Mouse (Mus musculus): ENCODE data around the gene Ppp1cc. TPM values are rescaled to one million over a fixed set of nuclear protein-coding genes. Genes with fewer than 3 reads are reported as not detected.
"Not testable (repeated sequence)": the region's sequence is repeated elsewhere in the genome, so short reads cannot be mapped to it uniquely, and the experiment has no call there.

The Ppp1cc gene
- polyA plus RNA-seq, 1 experiment: 410 TPM

DNA sequence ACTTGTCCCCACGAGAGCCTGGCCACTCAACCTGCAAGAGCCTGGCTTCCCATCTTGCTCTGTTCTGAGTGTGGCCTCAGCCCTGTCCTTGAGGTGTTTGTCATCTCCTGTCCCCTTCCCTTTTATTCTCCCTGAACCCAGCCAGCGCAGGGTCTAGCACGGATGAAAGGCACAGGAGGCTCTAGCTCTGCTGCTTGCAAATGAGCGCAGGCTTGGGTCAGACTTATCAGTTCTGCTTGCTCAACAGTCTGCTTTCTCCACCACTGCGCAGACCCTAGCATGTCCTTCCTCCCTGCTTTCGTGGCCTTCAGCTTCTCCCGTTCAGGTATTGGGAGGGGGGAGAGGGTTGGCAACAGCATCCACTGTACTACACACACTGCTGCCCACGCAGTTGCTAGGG lies 54.0 kb downstream of the Ppp1cc start:
- no peak for DNase-seq
- 73% methylated on average over 8 of the region's 8 CpGs for WGBS
- no peaks in the 10 kb centered on the region for H3K27me3 ChIP-seq (ENCODE audit: control insufficient read depth, insufficient read depth, low read length)

DNA sequence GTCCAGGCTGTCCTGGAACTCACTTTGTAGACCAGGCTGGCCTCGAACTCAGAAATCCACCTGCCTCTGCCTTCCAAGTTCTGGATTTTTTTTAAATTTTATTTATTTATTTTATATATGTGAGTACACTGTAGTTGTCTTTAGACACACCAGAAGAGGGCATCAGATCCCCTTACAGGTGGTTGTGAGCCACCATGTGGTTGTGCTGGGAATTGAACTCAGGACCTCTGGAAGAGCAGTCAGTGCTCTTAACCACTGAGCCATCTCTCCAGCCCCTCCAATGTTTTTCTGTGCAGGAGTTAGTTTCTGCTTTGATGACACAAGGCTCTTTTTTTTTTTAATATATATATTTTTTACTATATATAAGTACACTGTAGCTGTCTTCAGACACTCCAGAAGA lies 54.7 kb downstream of the Ppp1cc start:
- not testable (repeated sequence) for H3K4me3 ChIP-seq (replicated peaks; ENCODE audit: insufficient read depth, low read depth, low read length); H3K27me3 ChIP-seq (ENCODE audit: control insufficient read depth, insufficient read depth, low read length); H3K27ac ChIP-seq (ENCODE audit: insufficient read depth, low read length); H3K4me1 ChIP-seq (ENCODE audit: control insufficient read depth, insufficient read depth, low read length); DNase-seq
- WGBS: 97% methylated on average over 1 of the region's 1 CpGs

More for the DNA sequence above, 54.0 kb downstream of the Ppp1cc start:
- TF ChIP-seq CTCF (IDR thresholded peaks at IDR 0.05; ENCODE audit: borderline replicate concordance, insufficient read depth, low read depth, low read length): no peak
- no peak for TF ChIP-seq POLR2A (IDR thresholded peaks at IDR 0.05; ENCODE audit: borderline replicate concordance, insufficient read depth, low read length)
- peaks cover 5% of the 10 kb centered on the region for H3K4me1 ChIP-seq (ENCODE audit: control insufficient read depth, insufficient read depth, low read length)
- H3K4me3 ChIP-seq (replicated peaks; ENCODE audit: insufficient read depth, low read depth, low read length): no peak overlapping the region
- H3K27ac ChIP-seq (ENCODE audit: insufficient read depth, low read length): no peak overlapping the region

DNA sequence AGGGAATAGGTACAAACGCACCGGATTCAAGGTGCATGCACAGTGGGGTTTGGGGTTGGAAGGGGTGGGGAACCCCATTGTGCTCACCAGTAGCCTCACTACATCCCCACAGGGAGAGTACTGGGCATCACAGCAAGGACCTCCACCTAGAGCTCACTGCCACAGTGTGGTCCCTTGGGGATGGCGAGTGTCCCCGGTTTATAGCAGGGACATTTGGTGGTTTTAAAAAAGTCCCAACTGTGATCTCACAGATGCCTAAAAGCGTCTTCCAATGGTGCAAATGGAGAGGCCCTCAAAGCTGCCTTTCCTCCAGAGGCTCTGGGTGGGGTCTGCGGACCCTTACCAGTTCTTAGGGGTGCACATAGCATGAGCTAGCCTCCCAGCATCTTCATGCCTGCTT lies 55.8 kb downstream of the Ppp1cc start:
- no peak for DNase-seq
- TF ChIP-seq POLR2A (IDR thresholded peaks at IDR 0.05; ENCODE audit: borderline replicate concordance, insufficient read depth, low read length): no peak
- TF ChIP-seq CTCF (IDR thresholded peaks at IDR 0.05; ENCODE audit: borderline replicate concordance, insufficient read depth, low read depth, low read length): no peak
- no peaks in the 10 kb centered on the region for H3K27me3 ChIP-seq (ENCODE audit: control insufficient read depth, insufficient read depth, low read length)
- peaks cover 5% of the 10 kb centered on the region for H3K4me1 ChIP-seq (ENCODE audit: control insufficient read depth, insufficient read depth, low read length)
- WGBS: 93% methylated on average over 6 of the region's 6 CpGs
- no peak overlapping the region for H3K4me3 ChIP-seq (replicated peaks; ENCODE audit: insufficient read depth, low read depth, low read length)
- no peak overlapping the region for H3K27ac ChIP-seq (ENCODE audit: insufficient read depth, low read length)

DNA sequence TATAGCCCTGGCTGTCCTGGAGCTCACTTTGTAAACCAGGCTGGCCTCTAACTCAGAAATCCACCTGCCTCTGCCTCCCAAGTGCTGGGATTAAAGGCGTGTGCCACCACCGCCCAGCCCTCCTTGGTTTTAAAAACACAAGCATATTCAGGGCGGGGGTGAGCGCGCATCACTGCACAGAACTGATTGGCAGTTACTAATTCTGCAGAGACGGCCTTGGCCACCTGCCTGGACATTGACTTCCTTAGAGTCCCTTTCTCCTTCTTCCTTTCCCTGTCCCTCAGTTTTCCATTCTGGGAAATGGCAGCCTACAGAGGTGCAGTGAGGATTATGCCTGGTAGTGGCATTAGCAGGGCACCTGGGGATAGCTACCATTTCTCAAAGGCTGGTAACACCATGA lies 59.6 kb downstream of the Ppp1cc start:
- no peak for TF ChIP-seq CTCF (IDR thresholded peaks at IDR 0.05; ENCODE audit: borderline replicate concordance, insufficient read depth, low read depth, low read length)
- no peak for TF ChIP-seq POLR2A (IDR thresholded peaks at IDR 0.05; ENCODE audit: borderline replicate concordance, insufficient read depth, low read length)
- WGBS: 62% methylated on average over 6 of the region's 6 CpGs
- no peaks in the 10 kb centered on the region for H3K27me3 ChIP-seq (ENCODE audit: control insufficient read depth, insufficient read depth, low read length)
- no peak overlapping the region for H3K4me3 ChIP-seq (replicated peaks; ENCODE audit: insufficient read depth, low read depth, low read length)
- DNase-seq: no peak
- no peaks in the 10 kb centered on the region; the same call in 1 of the 2 replicates for H3K4me1 ChIP-seq (ENCODE audit: control insufficient read depth, insufficient read depth, low read length)
- no peak overlapping the region for H3K27ac ChIP-seq (ENCODE audit: insufficient read depth, low read length)

DNA sequence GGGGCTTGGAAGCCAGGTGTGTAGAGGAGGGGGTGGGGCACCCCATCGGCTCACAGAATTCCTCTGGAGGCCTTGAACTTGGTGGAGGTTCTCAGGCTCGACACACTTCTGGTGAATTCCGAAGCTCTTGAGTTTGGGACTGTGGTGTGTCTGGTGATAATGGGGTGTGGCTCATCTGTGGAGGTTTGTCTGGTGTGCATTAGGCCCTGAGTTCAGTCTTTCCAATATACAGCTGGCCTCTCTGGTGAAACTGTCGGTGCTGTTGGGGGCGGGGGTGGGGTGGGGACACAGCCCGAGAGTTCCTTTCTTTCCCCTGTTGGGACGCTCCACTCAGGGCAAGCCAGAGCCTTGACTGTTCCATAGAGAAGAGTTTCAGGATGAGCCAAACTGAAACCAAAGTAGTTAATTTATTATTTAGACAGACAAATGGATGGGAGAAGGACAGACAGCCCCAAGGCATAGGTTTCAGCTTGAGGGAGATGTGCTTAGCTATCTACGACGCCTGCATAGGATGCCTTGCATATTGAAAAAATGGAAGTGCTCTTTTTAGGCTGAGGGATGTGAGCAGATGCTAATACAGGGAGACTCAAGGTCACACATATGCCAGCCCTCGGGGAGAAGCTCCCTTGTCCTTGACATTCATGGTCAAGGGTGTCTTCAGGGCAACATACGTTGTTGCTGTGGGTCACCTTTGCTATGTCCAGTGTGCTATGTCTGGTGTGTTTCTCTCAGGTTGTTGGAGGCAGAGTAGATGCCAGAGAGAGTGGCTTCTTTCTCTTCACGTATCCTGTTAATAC lies 60.2 kb downstream of the Ppp1cc start:
- 92% methylated on average over 12 of the region's 12 CpGs for WGBS
- no peak overlapping the region for H3K27ac ChIP-seq (ENCODE audit: insufficient read depth, low read length)
- no peak for DNase-seq
- no peaks in the 10 kb centered on the region; the same call in 1 of the 2 replicates for H3K4me1 ChIP-seq (ENCODE audit: control insufficient read depth, insufficient read depth, low read length)
- H3K4me3 ChIP-seq (replicated peaks; ENCODE audit: insufficient read depth, low read depth, low read length): no peak overlapping the region
- no peaks in the 10 kb centered on the region for H3K27me3 ChIP-seq (ENCODE audit: control insufficient read depth, insufficient read depth, low read length)
- TF ChIP-seq CTCF (IDR thresholded peaks at IDR 0.05; ENCODE audit: borderline replicate concordance, insufficient read depth, low read depth, low read length) (no peak), POLR2A (IDR thresholded peaks at IDR 0.05; ENCODE audit: borderline replicate concordance, insufficient read depth, low read length) (no peak)

DNA sequence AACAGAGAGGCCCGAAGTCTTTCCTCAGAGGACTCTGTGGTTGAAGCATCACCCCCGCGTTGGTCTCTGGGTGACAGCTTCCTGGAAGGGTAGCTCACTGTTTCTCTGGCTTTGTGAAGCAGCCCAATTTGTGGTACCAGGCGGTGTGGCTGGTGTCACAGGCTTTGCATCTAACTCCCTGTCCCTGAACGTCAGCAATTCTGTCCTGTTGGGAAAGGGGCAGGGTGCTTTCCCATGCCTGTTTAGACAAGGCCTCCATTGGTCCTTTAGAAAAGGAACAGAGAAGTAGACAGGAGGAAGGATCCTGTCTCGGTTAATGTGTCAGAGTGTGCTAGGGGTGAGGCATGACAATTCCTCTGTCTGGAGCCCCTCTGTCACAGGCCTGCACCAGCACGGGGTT lies 60.9 kb downstream of the Ppp1cc start:
- no peak for DNase-seq
- Histone ChIP-seq H3K27ac (ENCODE audit: insufficient read depth, low read length) (no peak overlapping the region), H3K27me3 (ENCODE audit: control insufficient read depth, insufficient read depth, low read length) (no peaks in the 10 kb centered on the region), H3K4me1 (ENCODE audit: control insufficient read depth, insufficient read depth, low read length) (no peaks in the 10 kb centered on the region; the same call in 1 of the 2 replicates), H3K4me3 (replicated peaks; ENCODE audit: insufficient read depth, low read depth, low read length) (no peak overlapping the region)
- WGBS: 85% methylated on average over 7 of the region's 7 CpGs
- TF ChIP-seq POLR2A (IDR thresholded peaks at IDR 0.05; ENCODE audit: borderline replicate concordance, insufficient read depth, low read length) (no peak), CTCF (IDR thresholded peaks at IDR 0.05; ENCODE audit: borderline replicate concordance, insufficient read depth, low read depth, low read length) (no peak)

DNA sequence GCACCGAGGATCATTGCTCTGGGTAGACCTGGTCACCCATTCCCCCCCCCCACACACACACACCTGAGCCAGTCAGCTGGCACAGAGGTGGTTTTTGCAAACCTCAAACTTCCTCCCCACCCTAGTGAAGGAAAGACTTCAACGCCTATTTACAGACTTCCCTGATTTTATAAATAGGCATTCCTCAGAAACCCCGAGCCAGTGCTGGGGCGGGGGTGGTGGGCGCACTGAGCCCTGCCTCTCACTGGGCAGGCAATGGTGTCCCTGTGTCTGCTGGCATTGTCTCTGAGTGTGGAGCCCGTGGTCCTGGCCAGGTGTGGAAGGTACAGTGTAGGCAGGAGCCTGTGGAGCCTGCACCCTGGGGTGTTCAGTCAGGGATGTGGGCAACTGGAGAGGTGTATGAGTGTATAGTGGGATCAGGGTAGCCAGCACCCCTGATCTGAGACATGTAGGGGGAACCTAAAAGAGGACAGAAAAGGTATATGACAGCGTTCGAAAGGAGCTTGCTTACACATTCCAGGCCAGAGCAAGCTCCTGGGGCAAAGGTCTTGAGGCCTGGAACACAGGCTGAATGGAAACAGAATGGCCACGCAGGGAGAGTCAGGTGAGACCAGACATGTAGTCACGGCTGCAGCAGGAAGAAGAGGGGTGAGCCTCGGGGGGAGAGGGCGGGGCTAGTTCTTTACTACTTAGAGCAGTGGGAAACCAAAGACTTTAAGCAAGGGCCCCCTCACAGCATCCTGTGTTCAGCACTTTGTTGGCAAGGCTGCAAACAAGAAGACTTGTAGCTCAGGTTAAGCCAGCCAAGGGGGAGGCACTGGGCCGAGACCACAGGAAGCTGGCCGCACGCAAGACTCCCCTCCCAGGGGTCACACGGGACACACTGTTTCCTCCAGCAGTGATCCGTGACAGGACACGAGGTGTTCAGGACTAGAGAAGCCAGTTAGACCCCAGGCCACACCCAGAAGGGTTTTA lies 61.9 kb downstream of the Ppp1cc start:
- Histone ChIP-seq H3K4me3 (replicated peaks; ENCODE audit: insufficient read depth, low read depth, low read length) (no peak overlapping the region), H3K4me1 (ENCODE audit: control insufficient read depth, insufficient read depth, low read length) (no peaks in the 10 kb centered on the region; the same call in 1 of the 2 replicates), H3K27me3 (ENCODE audit: control insufficient read depth, insufficient read depth, low read length) (no peaks in the 10 kb centered on the region), H3K27ac (ENCODE audit: insufficient read depth, low read length) (no peak overlapping the region)
- WGBS: 75% methylated on average over 18 of the region's 18 CpGs
- TF ChIP-seq CTCF (IDR thresholded peaks at IDR 0.05; ENCODE audit: borderline replicate concordance, insufficient read depth, low read depth, low read length): no peak
- TF ChIP-seq POLR2A (IDR thresholded peaks at IDR 0.05; ENCODE audit: borderline replicate concordance, insufficient read depth, low read length): no peak
- DNase-seq: no peak

Data from cerebellum, adult 2 months (tissue).